Mouse (Mus musculus): ENCODE measurements at regions not wholly inside any gene's neighbourhood (a gene's known extent, or its start where the extent isn't known, plus 50 kb on each side); places are given as distances from the start of the nearest gene placed in this dataset.

DNA sequence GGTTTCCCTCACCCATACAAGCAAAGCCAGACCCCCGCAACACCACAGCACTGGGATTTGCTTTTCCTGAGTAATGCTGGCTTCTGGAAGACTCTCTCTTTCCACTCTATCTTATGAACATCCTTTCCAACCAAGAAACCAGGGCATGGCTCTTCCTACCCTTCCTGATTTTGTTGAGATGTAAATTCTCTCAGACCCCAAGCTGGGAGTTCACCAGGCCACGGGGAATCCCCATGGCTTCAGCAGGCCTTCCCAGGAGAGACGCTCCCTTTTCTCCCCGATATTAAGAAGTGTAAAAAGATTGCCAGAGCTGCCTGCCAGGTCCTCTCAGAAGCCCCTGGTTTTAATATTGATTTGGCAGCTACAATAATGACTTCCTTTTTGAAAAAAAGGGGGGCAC is 146.3 kb upstream of the Tbx3 start:
- no peak overlapping the region for H3K27ac ChIP-seq
- peaks cover 41% of the 10 kb centered on the region for H3K4me1 ChIP-seq
- DNase-seq (ENCODE audit: low spot score) = no peak
- H3K36me3 ChIP-seq = no peaks in the 10 kb centered on the region
- H3K9me3 ChIP-seq (replicated peaks) = no peaks in the 10 kb centered on the region
- H3K27me3 ChIP-seq (ENCODE audit: low read depth, poor library complexity, severe bottlenecking) = peaks cover 49% of the 10 kb centered on the region
- WGBS = 46% methylated on average over 4 of the region's 4 CpGs
- no peak overlapping the region for H3K4me3 ChIP-seq

DNA sequence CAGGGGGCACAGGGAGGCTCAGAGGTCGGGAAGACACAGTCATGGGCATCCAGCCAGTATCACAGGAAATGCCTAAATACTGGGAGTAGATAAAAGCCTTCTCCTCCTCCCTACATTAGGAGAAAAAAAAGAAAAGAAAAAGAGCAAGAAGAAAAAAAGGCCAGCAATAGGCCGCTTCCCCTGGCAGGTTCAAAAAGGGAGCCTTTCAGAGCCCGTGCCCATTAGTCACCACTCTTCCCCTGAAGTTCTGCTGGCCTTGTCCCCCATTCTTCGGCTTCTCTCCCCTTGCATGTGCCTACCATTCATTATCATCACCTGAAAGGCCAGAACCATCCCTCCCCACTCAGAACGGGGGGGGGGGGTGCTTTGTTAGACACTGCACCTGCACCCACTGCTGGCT is 144.5 kb upstream of the Tbx3 start:
- H3K4me1 ChIP-seq = peaks cover 43% of the 10 kb centered on the region
- DNase-seq (ENCODE audit: low spot score) = no peak
- 83% methylated on average over 5 of the region's 5 CpGs for WGBS
- H3K36me3 ChIP-seq = no peaks in the 10 kb centered on the region
- no peak overlapping the region for H3K4me3 ChIP-seq
- H3K9me3 ChIP-seq (replicated peaks) = no peaks in the 10 kb centered on the region
- H3K27ac ChIP-seq = no peak overlapping the region
- peaks cover 54% of the 10 kb centered on the region for H3K27me3 ChIP-seq (ENCODE audit: low read depth, poor library complexity, severe bottlenecking)

- DNase-seq (ENCODE audit: low spot score) = peak; percentile 61
- H3K27ac ChIP-seq = peak overlapping the region; percentile 66
- no peak overlapping the region for H3K4me3 ChIP-seq
- peaks cover 45% of the 10 kb centered on the region for H3K27me3 ChIP-seq (ENCODE audit: low read depth, poor library complexity, severe bottlenecking)
- H3K4me1 ChIP-seq = peaks cover 25% of the 10 kb centered on the region
- no peaks in the 10 kb centered on the region for H3K9me3 ChIP-seq (replicated peaks)
- 20% methylated on average over 8 of the region's 8 CpGs for WGBS
- no peaks in the 10 kb centered on the region for H3K36me3 ChIP-seq
Measured at GRCm38 (mm10) chr5:119530009-119530408, 140.5 kb upstream of the Tbx3 start.

- H3K4me1 ChIP-seq = peaks cover 22% of the 10 kb centered on the region
- WGBS = 67% methylated on average over 5 of the region's 5 CpGs
- H3K27ac ChIP-seq = peak overlapping the region; percentile 32; the same call in 1 of the 2 replicates
- H3K27me3 ChIP-seq (ENCODE audit: low read depth, poor library complexity, severe bottlenecking) = peaks cover 19% of the 10 kb centered on the region; the same call in 1 of the 2 replicates
- H3K36me3 ChIP-seq = no peaks in the 10 kb centered on the region
- H3K9me3 ChIP-seq (replicated peaks) = no peaks in the 10 kb centered on the region
- no peak for DNase-seq (ENCODE audit: low spot score)
- H3K4me3 ChIP-seq = no peak overlapping the region
Measured at GRCm38 (mm10) chr5:119534946-119535345, 135.5 kb upstream of the Tbx3 start.

- Histone ChIP-seq H3K4me1 (peaks cover 11% of the 10 kb centered on the region), H3K27me3 (ENCODE audit: low read depth, poor library complexity, severe bottlenecking) (peaks cover 24% of the 10 kb centered on the region; the same call in 1 of the 2 replicates), H3K4me3 (no peak overlapping the region), H3K9me3 (replicated peaks) (no peaks in the 10 kb centered on the region), H3K27ac (no peak overlapping the region), H3K36me3 (no peaks in the 10 kb centered on the region)
- no peak for DNase-seq (ENCODE audit: low spot score)
- WGBS = 87% methylated on average over 11 of the region's 11 CpGs
Measured at GRCm38 (mm10) chr5:119542836-119543235, 127.6 kb upstream of the Tbx3 start.

GRCm38 (mm10) chr5:119543716-119544115 is 126.8 kb upstream of the Tbx3 start:
- H3K9me3 ChIP-seq (replicated peaks) = no peaks in the 10 kb centered on the region
- peaks cover 33% of the 10 kb centered on the region for H3K27me3 ChIP-seq (ENCODE audit: low read depth, poor library complexity, severe bottlenecking)
- no peaks in the 10 kb centered on the region for H3K36me3 ChIP-seq
- no peak overlapping the region for H3K4me3 ChIP-seq
- DNase-seq (ENCODE audit: low spot score) = no peak
- WGBS = 91% methylated on average over 6 of the region's 6 CpGs
- no peak overlapping the region for H3K27ac ChIP-seq
- peaks cover 11% of the 10 kb centered on the region for H3K4me1 ChIP-seq

- 67% methylated on average over 11 of the region's 11 CpGs for WGBS
- no peak for DNase-seq (ENCODE audit: low spot score)
- Histone ChIP-seq H3K4me1 (peaks cover 11% of the 10 kb centered on the region), H3K36me3 (no peaks in the 10 kb centered on the region), H3K9me3 (replicated peaks) (no peaks in the 10 kb centered on the region), H3K27me3 (ENCODE audit: low read depth, poor library complexity, severe bottlenecking) (peaks cover 36% of the 10 kb centered on the region), H3K4me3 (no peak overlapping the region), H3K27ac (no peak overlapping the region)
Measured at GRCm38 (mm10) chr5:119544681-119545080, 125.8 kb upstream of the Tbx3 start.

- H3K9me3 ChIP-seq (replicated peaks) = no peaks in the 10 kb centered on the region
- no peak overlapping the region for H3K4me3 ChIP-seq
- no peaks in the 10 kb centered on the region for H3K36me3 ChIP-seq
- H3K4me1 ChIP-seq = peaks cover 19% of the 10 kb centered on the region
- peaks cover 32% of the 10 kb centered on the region for H3K27me3 ChIP-seq (ENCODE audit: low read depth, poor library complexity, severe bottlenecking)
- peak; percentile 61 for DNase-seq (ENCODE audit: low spot score)
- 58% methylated on average over 19 of the region's 19 CpGs for WGBS
- H3K27ac ChIP-seq = peak overlapping the region; percentile 58
Measured at GRCm38 (mm10) chr5:119547070-119547469, 123.4 kb upstream of the Tbx3 start.

DNA sequence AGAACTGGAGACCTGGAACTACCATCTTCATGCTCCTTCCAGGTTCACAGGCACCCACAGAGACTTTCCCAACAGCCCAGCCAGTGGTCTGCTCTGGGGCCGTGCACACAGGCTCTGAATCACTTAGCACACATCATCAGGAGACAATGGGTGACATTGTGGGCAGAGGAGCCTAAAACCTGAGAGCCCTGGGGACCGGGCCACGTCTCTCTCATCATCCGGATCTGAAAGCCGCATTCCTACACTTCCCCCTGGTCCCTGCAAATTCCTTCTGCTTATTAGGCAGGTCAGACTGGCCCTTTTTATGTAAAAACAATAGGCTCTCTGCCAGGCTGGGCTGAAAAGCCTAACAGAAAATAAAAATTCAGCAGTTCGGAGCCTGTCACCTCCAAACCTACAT is 119.6 kb upstream of the Tbx3 start:
- WGBS = 65% methylated on average over 6 of the region's 6 CpGs
- DNase-seq (ENCODE audit: low spot score) = no peak
- Histone ChIP-seq H3K4me3 (no peak overlapping the region), H3K4me1 (peaks cover 34% of the 10 kb centered on the region), H3K36me3 (no peaks in the 10 kb centered on the region), H3K27ac (peak overlapping the region; percentile 66), H3K27me3 (ENCODE audit: low read depth, poor library complexity, severe bottlenecking) (peaks cover 36% of the 10 kb centered on the region), H3K9me3 (replicated peaks) (no peaks in the 10 kb centered on the region)

DNA sequence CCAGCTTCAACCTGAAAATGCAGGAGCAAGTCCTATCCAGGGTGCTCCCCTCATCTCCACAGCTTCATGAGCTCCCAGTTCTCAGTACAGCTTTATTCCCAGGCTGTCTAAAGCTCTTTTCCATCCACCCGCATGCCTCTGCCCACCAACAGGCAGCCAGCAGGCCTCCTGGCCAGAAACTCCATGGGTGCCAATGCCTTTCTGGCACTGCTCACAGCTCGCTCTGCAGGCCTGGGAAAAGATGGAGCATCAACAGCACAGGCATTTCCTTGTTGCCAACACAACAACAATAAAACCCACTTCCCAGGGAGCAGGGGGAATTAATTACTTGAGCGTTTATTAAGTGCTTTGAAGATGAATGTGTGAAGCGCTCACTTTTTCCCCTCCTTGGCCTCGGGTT is 117.0 kb upstream of the Tbx3 start:
- Histone ChIP-seq H3K4me3 (no peak overlapping the region), H3K9me3 (replicated peaks) (no peaks in the 10 kb centered on the region), H3K27ac (peak overlapping the region; percentile 14; the same call in 1 of the 2 replicates), H3K36me3 (no peaks in the 10 kb centered on the region), H3K27me3 (ENCODE audit: low read depth, poor library complexity, severe bottlenecking) (peaks cover 15% of the 10 kb centered on the region; the same call in 1 of the 2 replicates), H3K4me1 (peaks cover 30% of the 10 kb centered on the region)
- WGBS = 26% methylated on average over 5 of the region's 5 CpGs
- no peak for DNase-seq (ENCODE audit: low spot score)

- Histone ChIP-seq H3K9me3 (replicated peaks) (no peaks in the 10 kb centered on the region), H3K4me1 (peaks cover 22% of the 10 kb centered on the region), H3K36me3 (no peaks in the 10 kb centered on the region), H3K27ac (no peak overlapping the region), H3K27me3 (ENCODE audit: low read depth, poor library complexity, severe bottlenecking) (peaks cover 19% of the 10 kb centered on the region), H3K4me3 (no peak overlapping the region)
- WGBS = 56% methylated on average over 5 of the region's 5 CpGs
- no peak for DNase-seq (ENCODE audit: low spot score)
Measured at GRCm38 (mm10) chr5:119557071-119557470, 113.4 kb upstream of the Tbx3 start.

DNA sequence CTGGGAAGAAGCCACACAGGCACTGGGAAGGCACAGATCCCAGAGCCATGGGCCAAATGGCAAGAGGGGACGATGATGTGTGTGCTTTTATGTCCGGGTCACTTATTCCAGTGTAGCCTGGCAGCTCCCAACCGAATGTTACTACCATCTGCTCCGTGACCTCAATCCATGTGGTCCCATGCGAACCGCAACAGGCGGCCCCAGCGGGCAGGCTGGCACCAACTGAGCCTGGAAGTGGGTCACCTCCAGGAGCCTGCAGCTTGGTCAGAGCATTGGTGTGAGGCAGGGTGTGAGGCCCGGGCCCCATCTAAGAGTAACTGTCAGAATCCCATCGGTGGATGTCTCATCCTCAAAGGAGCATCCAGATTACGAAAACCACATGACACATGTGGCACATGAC is 110.8 kb upstream of the Tbx3 start:
- H3K36me3 ChIP-seq = no peaks in the 10 kb centered on the region
- 89% methylated on average over 11 of the region's 11 CpGs for WGBS
- peaks cover 43% of the 10 kb centered on the region for H3K27me3 ChIP-seq (ENCODE audit: low read depth, poor library complexity, severe bottlenecking)
- H3K4me3 ChIP-seq = no peak overlapping the region
- DNase-seq (ENCODE audit: low spot score) = no peak
- H3K4me1 ChIP-seq = peaks cover 24% of the 10 kb centered on the region
- H3K27ac ChIP-seq = no peak overlapping the region
- H3K9me3 ChIP-seq (replicated peaks) = no peaks in the 10 kb centered on the region

GRCm38 (mm10) chr5:119560392-119560791 is 110.1 kb upstream of the Tbx3 start:
- 98% methylated on average over 5 of the region's 5 CpGs for WGBS
- H3K4me3 ChIP-seq = no peak overlapping the region
- DNase-seq (ENCODE audit: low spot score) = no peak
- H3K4me1 ChIP-seq = peaks cover 24% of the 10 kb centered on the region
- no peaks in the 10 kb centered on the region for H3K36me3 ChIP-seq
- no peak overlapping the region for H3K27ac ChIP-seq
- no peaks in the 10 kb centered on the region for H3K9me3 ChIP-seq (replicated peaks)
- peaks cover 44% of the 10 kb centered on the region for H3K27me3 ChIP-seq (ENCODE audit: low read depth, poor library complexity, severe bottlenecking)

DNA sequence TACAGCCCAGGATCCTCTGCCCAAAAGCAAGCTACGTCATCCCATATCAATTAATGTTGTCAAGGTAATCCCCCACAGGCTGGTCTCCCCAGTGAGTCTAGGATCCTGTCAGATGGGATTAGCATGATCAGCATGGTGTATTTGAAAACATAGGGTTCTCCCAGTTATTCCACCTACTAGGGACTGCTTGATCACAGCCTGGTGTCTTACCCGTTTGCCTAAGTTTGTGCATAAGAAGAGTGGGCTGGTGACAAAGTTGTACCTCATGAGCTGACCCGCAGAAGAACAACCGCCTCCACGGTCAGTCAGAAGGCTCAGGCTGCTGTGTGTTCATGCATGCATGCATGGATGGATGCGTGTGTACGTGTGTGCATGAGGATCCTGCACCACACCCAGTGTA is 108.9 kb upstream of the Tbx3 start:
- no peaks in the 10 kb centered on the region for H3K9me3 ChIP-seq (replicated peaks)
- H3K27ac ChIP-seq = no peak overlapping the region
- DNase-seq (ENCODE audit: low spot score) = no peak
- H3K36me3 ChIP-seq = no peaks in the 10 kb centered on the region
- peaks cover 54% of the 10 kb centered on the region for H3K27me3 ChIP-seq (ENCODE audit: low read depth, poor library complexity, severe bottlenecking)
- WGBS = 90% methylated on average over 7 of the region's 7 CpGs
- no peak overlapping the region for H3K4me3 ChIP-seq
- peaks cover 24% of the 10 kb centered on the region for H3K4me1 ChIP-seq

Measured in limb, embryonic 10.5 days (tissue).